Mouse (Mus musculus) induced T-regulatory cell, adult 2 months (primary cell): ENCODE data around the gene Ppara.

Source experiments
- DNase-seq: peaks from one replicate; pipeline ENCODE4 v3.0.0-alpha.2; 2012; ENCODE audit warnings: low read depth

Gene Ppara

DNA sequence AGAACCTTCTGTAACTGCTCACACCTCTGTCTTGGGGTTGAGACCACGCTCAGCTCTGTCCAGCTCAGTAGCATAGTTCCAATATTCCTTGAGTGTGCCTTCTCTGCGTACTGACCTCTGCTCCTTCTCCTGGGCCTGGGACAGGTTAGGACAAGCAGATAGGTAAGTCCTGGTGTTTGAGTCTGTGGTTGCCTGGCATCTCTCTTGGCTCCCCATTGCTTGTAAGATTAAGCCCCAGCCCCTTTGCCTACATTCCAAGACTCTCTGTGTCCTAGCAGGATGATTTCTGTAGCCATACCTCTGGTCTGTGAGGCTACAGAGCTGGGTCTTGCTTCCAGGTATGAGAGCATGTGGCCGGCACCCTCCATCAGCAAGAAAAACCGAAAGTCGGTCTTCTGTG, 6.6 kb upstream of the Ppara start:
- DNase-seq = no peak

DNA sequence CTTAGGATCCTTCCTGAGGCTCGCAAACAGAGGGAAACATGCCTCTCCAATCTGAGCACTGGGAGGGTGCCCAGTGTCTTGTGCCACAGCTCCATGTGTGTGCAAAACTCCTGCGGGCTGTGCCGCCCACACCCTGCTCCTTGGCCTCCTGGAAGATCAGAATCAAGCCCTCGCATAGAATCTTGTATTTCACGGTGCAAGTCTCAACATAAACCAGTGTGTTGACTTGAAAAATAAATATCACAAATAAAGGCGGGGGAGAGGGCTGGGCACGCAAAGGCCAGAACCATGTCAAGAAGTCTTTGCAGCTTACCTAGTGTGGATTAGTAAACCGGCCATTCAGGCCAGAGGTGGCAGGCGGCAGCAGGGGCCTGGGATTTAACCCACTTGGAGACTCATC, 5.5 kb upstream of the Ppara start:
- no peak for DNase-seq

DNA sequence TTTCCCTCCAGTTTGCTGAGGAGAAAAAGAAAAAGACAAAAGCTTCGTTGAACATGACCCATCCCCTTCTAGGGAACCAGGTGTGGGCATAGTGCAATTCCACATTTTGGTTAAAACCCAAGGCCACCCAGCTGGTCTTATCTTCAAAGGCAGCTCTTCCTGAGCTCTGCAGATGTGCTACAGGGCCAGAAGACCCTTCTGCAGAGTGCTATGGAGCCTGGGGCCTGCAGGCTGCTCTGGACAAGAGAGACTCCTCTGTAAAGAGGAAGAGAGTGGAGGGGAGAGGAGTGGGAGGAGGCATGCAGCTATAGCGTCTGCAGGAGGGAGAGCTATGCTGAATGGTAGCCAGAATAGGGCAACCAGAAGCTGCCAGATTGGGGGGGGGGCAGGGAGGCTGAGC, 4.8 kb upstream of the Ppara start:
- no peak for DNase-seq

DNA sequence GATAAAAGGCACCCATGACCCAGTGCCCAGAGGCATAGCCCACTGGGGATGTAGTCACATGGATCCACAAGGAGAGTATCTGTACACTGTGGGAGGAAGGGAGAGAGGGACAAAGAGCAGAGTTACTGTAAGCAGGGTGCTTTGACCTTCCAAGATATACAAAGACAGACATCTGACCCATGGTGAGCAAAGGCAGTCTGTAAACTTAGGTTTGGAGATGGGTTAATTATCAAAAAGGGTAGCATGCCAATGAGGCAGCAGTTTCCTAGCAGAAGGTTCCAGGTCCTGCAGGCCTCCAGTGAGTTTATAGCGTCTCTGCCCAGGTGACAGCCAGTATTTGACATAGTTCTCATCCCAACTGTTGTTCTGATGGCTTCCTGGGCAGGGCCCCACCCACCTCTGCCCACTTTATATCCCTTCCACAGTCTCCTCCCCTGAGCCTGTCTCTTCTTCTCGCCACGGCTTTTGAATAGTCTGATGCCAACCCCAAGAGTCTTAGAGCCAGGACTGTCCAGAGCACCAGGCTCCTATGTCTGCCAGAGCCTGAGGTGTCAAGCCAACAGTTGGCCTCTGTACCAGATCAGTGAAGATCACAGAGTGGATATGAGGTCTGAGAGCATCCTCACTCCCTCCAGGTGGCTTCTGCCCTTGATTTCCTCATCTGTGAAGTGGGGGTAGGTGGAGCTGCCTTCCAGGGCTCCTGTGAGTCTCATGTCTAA, 2.7 kb upstream of the Ppara start:
- DNase-seq = no peak

DNA sequence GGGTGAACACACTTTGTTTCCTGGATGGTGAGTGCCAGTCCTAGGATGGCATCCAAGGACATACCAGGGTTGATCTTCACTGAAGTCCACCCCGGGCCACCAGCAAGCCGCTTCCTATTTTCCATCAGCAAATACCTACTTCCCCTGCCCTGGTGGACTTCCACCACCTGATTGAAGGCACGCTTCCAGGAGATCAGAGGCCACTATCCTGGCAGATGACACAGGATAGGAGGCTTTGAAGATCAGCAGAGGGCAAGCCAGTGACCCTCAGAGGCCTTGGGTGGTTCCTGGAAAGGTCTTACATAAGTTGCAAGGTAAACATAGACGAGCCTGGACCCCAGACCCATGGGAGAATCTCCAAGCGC, 2.2 kb upstream of the Ppara start:
- no peak for DNase-seq

DNA sequence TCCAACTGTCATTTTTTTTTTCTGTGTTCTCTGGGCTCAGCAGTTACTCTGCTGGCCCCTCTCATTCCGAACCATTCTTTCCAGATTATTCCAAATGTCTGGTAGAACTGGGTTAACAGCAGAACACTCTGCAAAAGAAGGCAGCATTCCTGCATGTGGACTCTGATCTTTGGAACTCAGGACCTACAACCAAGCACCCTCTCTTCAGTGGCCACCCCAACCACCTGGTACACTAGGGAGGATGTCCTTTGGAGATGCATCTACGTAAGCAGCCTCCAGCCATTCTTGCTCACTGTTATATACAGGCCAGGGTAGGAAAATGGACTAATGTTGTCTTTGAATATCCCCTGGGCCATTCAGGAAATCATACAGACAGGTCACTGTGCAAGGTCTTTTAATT, 1.1 kb upstream of the Ppara start:
- peak; percentile 2 for DNase-seq

DNA sequence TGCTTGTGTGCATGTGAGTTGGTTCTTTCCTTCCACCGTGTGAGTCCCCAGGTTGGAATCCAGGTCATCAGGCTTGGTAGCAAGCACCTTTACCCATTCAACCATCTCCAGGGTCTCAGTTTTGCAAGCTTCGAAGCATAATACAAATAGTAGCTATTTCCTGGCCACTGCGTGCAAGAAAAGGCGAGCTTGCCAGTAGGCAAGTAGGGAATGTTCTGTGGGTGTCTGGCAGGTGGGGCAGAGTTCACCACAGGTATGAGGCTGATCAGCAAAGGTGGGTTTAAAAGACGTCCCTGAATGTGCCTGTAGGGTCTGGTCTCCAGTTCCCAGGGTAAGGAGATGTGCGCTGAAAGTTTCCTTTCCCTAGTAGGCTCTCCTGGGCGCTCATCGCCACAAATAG, 635 bp upstream of the Ppara start:
- DNase-seq = peak; percentile 5

DNA sequence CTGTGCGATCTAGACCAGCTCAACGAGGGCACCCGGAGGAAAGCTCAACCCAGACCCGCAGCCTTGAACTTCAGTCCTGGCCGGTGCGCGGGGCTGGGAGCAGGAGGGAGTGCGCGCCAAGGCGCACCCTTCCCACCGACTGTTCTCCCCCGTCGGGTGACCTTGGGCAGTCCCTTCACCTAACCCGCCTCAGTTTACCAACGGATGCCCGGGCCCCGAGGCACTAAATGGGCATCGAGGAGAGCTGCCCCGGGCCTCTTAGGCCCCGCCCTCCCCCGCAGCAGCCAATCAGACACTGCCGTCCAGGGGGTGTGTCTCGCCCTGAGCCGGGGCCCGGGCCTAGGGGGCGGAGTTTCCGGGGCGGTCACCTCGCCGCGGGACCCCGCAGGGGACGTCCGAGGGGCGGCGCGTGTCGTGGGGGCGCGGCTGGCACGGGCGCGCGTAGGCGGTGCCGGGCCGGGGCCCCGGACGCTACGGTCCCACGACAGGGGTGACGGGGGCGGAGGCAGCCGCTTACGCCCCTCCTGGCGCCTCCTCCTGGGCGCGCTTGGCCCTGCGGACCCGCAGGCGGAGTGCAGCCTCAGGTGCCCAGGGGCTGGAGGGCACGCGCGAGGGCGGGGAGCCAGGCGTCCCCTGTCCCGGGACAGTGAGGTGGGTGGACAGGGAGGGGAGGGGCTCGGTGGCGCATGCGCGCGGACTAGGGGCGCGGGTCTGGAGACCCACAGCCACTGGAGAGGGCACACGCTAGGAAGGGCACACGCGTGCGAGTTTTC, 466 bp downstream of the Ppara start:
- peak; percentile 88 for DNase-seq

DNA sequence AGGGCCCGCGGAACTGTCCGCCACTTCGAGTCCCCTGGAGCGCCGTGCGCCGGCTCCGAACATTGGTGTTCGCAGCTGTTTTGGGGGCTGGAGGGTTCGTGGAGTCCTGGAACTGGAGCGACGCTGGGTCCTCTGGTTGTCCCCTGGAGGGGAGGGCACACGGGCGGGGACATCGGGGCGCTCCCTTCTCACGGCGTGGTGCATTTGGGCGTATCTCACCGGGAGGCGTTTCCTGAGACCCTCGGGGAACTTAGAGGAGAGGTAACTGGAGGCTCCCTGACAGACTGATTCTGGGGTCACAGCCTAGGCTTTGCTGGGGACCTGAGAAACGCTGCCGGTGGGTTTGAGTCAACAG, 1.0 kb downstream of the Ppara start:
- DNase-seq = no peak

DNA sequence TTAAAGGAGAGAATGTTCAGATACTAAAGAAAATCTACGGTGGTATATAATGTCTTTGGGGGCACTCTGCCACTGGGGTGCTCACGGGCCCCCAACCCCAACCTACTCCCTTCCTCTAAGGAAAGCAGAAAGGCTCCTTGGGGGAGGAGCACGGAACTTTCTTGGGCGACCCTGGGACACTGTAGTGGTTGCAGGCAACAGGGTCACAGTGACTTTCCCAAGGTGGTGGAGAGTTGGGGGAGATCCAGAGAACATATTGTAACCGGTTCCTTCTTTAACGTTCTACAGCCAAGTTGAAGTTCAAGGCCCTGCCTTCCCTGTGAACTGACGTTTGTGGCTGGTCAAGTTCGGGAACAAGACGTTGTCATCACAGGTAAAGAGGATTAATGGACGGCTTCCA, 1.7 kb downstream of the Ppara start:
- no peak for DNase-seq

DNA sequence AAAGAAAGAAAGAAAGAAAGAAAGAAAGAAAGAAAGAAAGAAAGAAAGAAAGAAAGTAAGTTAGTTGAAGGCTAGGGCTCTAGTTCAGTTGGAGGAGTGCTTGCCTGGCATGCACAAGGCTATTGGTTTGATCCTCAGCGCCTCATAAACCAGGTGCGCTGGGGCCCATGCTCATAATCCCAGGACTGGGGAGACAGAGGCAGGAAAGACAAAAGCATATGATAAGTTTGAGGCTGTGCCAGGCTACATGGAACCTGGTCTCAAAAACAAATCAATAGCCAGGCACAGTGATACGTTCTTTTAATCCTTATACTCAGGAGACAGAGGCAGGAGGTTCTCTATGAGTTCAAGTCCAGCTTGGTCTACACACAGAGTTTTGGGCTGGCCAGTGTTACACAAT, 3.6 kb downstream of the Ppara start:
- DNase-seq = no peak

DNA sequence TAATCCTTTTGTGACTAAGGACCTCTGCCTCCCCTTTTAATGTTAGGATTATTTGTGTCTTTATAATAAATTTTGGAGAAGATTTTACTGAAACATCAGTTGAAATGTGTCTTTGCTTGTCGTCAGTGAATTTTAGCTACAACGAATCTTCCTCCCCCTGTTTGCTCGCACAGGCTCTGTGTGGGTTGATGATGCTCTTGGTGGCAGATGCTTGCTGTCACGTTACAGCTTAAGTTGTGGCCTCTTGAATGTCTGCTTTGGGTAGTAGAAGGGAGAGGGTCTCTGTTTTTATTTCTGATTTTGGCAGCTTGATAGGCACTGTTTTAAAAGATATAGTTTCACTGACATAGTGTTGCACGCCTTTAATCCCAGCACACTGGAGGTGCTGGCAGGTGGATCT, 4.2 kb downstream of the Ppara start:
- no peak for DNase-seq

DNA sequence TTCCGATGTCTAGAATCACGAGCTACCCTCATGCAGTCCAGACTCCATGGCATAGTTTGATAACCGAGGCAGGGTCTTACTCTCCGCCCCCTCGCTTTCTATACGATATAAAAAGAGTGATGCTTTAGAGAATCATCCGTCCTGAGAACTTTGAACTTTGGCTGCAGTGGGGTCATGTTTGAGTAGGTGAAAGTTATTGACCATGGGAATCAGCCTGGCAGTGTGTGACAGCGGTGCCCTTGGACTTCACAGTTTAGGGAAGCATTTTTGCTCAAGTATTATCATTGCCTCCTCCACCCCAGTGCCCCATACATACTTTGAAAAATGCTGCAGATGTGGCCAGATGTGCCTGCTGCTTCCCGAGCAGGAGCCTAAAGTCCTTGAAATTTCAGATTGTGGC, 7.8 kb downstream of the Ppara start:
- DNase-seq = no peak

DNA sequence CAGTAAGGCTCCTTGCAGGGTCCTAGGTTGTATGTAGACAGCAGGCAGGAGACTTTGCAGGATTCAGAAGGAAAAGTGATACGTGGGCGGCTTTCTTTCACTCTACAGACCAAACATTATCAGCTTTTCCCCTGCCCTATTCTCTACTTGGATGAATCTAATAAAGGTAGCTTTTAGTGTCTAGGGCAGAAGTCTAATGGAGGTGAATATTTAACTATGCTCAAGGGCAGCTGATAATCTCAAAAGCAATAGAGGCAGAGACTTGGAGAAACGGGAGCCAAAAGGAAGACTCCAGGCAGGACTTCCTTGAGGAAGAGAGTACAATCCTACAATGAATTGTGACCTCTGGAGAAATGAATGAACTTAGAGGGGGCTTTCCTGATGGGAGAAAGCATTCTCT, 9.2 kb downstream of the Ppara start:
- DNase-seq = no peak

DNA sequence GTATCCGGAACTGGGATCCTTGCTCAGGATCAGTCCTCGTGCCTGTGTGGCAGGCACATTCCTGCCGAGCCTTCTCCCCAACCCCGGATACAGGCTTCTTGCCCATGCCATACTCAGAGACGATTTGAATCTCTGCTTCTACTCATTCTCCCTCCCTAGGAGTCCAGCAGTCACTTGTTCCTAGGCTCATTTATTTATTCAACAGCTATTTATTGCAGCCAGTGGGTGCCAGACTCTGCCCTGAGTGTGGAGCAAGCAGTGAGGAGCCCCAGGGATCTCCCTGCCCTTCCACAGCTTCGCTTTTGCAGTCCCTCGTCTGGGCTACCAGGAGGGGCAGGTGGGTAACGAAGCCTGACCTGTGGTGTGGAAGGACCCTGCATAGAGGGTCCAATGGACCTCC, 11.4 kb downstream of the Ppara start:
- no peak for DNase-seq

DNA sequence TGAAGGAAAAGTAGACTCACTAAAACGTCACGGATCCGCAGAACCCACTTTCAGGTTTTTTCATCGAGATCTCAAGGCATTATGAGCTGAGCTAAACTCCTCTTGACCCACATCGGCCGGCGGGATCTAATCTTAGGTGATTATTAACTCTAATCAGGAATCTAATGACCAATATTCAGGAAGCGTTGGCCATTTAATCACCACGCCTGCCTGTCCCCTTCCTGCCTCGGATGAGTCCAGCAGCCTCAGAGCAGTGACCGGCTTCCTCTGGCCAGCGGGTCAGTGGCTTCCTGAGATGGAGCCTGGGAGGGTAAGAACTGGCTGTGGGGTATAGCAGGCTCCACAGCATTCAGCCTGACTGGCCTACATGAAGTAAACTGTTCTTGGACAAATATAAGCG, 11.9 kb downstream of the Ppara start:
- no peak for DNase-seq

DNA sequence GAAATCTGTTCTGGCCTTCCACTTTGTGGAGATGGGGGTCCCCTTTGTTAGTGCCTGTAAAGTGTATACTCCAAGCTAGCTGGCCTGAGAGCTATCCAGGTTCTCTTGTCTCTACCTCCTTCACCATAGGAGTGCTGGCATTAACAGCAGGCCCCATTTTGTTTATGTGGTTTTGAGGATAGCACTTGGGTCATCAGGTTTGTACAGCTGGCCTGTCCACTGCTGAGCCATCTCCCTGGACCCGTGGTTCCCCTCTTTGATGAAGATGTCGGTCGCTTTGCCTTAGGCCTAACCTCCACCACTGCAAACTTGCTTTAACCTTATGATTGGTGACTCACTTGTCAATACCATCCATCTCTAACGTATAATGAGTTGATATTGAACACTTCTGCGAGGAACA, 13.2 kb downstream of the Ppara start:
- no peak for DNase-seq

DNA sequence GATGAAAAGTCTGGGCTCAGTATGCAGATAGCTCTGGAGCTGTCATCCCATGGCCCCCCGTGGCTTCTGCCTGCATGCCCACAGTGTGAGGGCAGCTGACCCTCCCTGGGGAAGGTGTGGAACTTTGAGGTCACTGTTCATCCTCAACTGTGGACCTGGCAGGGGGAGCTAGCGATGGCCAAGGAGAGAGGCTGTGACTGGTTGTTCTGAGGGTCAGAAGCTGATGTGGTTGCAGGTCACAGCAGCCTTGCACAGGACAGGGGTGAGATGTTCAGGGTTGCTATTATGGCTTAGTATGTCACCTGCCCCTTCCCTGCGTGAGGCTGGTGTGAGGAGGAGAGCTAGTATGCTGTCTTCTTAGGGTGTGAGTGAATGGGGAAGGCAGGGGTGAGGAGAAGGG, 13.7 kb downstream of the Ppara start:
- DNase-seq = no peak

DNA sequence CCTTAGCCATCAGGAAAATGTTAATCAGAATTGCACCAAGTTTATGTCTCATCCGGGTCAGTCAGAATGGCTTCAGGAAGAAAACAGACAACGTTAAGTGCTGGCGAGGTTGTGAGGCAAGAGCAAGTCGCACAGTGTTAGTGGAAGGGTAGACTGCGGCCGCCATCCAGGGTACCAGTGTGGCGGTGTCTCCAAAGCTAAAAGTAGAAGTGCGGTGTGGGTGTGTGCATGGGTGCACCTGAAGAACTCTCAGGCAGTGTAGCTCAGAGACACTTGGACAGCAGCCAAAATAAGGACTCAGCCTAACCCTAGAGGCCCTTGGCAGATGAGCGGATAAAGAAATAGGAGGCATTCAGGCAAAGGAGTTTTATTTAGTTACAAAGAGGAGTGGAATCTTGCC, 14.4 kb downstream of the Ppara start:
- no peak for DNase-seq

DNA sequence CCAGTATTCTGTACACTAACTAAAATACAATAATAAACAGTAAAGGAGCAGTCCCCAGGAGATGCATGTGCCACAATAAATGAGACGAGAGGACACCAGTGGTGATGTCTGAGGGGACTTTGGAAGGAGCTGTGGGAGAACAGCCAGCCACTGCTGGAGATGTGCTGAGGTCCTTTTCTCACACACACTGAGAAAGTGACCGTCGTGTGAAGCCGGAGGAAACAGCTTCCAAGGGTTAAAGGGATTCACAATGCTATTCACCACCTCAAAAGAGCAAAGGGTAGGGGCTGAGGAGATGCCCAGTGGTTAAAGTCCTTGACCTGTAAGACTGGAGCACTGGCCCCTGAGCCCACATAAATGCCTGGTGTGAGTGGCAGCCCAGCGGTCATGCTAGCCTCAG, 15.3 kb downstream of the Ppara start:
- no peak for DNase-seq

DNA sequence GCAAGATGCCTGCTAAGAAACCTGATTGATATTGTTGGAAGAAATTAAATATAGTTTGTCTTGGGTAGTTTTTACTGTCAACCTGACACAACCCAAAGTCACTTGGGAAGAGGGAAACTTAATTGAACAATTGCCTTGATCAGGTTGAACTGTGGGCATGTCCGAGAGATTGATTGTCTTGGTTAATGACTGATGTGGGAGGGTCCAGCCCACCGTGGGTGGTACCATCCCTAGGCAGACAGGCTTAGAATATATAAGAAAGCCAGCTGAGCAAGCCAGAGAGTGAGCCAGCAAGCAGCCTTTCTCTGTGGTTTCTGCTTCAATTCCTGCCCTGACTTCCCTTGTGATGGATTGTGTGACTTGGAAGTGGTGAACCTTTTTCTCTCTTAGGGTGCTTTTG, 17.9 kb downstream of the Ppara start:
- DNase-seq = no peak

DNA sequence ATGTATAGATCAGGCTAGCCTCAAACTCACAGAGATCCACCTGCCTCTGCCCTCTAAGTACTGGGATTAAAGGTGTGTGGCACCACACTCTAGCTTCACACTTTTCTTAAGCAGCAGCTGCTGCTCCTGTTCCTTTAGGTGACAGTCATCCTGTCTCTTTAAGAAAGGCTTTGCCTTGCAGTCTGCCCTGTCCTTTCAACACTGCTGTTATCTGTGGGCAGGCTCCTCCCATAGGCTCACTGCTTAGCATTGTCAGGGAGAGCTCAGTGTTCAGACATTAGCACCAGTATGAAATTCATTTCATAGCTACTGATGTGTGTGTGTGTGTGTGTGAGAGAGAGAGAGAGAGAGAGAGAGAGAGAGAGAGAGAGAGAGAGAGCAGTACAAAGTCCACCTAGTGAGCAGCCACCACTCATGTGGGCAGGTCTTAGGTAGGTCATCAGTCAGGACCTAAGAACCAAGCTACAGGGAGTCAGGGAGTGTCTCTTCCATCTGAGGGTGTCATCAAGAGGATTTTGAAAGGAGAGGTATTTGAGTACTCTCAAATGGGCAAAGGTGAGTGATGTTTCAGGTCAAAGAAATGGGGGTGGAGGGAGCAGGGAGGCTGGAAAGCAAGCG, 19.4 kb downstream of the Ppara start:
- no peak for DNase-seq

DNA sequence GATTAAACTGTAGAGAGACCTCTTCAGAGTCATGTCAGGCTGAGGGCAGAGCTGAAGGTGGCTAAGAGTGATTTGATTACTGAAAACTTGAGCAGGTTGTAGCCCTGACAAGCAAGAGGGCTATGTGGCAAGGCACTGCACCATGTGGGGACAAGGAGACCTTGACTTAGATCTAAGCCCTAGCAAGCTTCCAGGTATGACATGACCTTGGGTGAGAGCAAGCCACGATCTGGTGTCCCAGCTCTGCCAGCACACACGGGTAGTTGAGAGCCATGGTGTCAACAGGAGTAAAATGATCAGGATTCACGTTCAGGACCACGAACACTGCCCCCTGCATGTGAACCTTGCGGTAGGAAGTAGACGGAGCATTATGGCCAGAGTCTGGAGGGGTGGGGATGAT, 20.4 kb downstream of the Ppara start:
- no peak for DNase-seq

DNA sequence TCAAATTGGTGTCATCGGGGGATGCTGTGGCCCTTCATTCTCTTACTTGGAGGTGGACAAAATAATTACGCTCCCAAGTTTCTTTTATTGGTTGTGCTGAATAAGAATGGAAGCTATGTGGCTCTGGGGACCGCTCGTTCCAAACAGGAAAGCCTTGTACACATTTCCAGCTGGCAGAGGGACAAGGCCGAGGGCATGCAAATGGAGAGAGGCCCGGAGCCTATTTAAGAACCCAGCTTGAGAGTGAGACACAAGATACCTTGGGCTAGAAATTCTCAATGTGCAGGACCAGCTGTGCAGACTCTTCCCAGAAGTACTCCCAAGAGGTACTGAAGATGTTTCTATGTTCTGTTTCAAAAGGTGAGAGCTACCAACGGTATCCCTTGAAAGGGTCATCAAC, 21.8 kb downstream of the Ppara start:
- no peak for DNase-seq
